Mouse (Mus musculus): ENCODE data around the gene Crhr2. TPM values are rescaled to one million over a fixed set of nuclear protein-coding genes. Genes with fewer than 3 reads are reported as not detected.

The Crhr2 gene
- polyA plus RNA-seq, 1 experiment from 2014 or later: not detected

DNA sequence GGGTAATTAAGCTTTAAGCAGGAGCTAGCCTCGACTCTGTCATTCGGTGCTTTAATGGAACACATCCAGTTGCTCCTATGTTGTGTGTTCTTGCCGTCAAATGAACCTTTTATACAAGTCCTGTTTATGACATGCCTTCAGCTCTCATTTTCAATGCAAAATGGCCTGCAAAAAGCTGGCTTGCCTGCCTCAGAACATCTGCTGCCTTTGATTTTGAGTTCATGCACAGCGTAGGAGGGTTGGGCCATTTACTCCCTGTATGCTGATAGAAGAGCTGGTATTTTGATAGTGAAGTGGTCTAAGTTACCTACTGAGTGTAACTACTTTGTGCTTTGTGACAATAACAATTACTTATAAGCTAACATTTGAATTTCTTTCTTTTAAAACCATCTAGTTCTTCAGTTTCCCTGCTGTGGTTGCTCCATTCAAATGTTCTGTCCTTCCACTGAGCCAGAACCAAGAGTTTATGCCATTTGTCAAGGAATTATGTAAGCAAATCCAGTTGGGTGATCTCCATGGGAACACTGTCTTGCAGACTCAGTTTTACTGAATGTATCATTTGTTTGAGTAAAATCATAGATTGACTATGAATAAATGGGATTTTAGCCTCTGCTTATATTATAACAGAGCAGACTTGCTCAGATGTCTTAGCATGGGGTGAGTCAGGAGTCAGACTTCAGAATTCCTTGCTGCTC is 56.1 kb downstream of the Crhr2 start:
- Histone ChIP-seq H3K36me3 (ENCODE audit: control insufficient read depth, insufficient read depth, low read length) (peaks cover 21% of the 10 kb centered on the region), H3K4me2 (ENCODE audit: low read depth, severe bottlenecking) (no peak overlapping the region), H3K9ac (ENCODE audit: low read length) (no peak overlapping the region), H3K4me3 (ENCODE audit: low read depth, low read length) (no peak overlapping the region), H3K4me1 (ENCODE audit: control insufficient read depth, insufficient read depth, low read length) (no peaks in the 10 kb centered on the region), H3K27me3 (ENCODE audit: control insufficient read depth, insufficient read depth, low read length) (no peaks in the 10 kb centered on the region), H3K27ac (replicated peaks; ENCODE audit: low read depth, low read length) (no peak overlapping the region), H3K9me3 (ENCODE audit: control insufficient read depth, low read length) (no peaks in the 10 kb centered on the region)
- 84% methylated on average over 4 of the region's 4 CpGs for WGBS
- ATAC-seq (ENCODE audit: insufficient number of reproducible peaks, low FRiP score, low TSS enrichment, low read depth) (no peak), DNase-seq (ENCODE audit: low spot score) (no peak)

DNA sequence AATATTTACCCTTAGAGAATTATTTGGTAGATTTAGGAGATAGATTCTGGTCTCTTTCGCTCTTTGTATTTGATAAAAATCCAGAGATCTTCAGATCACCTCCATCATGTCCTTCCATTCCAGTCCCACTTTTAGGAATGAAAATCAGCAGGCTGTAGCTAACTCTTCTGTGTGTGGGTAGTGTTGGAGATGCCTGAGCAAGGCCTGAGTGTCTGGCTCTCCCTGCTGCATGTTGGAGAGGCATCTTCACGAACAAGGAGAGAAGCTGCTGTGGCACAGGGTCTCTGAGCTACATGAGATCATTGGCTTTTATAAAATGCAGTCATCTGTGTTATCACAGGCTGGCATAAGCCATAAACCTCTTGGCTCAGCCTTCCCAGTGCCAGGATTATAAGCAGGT is 66.9 kb downstream of the Crhr2 start:
- H3K4me1 ChIP-seq (ENCODE audit: control insufficient read depth, insufficient read depth, low read length): no peaks in the 10 kb centered on the region
- no peak for ATAC-seq (ENCODE audit: insufficient number of reproducible peaks, low FRiP score, low TSS enrichment, low read depth)
- WGBS: 95% methylated on average over 2 of the region's 2 CpGs

DNA sequence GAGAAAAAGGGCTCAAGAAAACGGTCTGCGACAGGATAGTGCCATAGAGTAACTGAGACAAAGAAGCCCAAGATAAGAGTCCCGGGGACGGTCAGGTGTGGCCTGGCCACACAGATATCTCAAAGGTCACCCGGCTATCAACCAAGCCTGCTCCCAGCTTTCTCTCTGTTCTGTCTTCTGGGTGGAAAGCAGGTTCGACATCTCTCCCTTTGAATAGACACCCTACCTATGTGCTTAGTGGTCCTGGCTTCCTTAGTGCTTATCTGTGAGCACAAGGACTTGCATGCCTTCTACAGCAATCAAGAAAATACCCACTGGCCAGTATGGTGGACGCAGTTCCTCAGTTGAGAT is 68.4 kb downstream of the Crhr2 start:
- no peaks in the 10 kb centered on the region for H3K27me3 ChIP-seq (ENCODE audit: control insufficient read depth, insufficient read depth, low read length)
- peaks cover 4% of the 10 kb centered on the region; the same call in 1 of the 2 replicates for H3K36me3 ChIP-seq (ENCODE audit: control insufficient read depth, insufficient read depth, low read length)
- H3K9ac ChIP-seq (ENCODE audit: low read length): no peak overlapping the region
- no peak overlapping the region for H3K4me2 ChIP-seq (ENCODE audit: low read depth, severe bottlenecking)
- H3K4me3 ChIP-seq (ENCODE audit: low read depth, low read length): no peak overlapping the region
- H3K4me1 ChIP-seq (ENCODE audit: control insufficient read depth, insufficient read depth, low read length): no peaks in the 10 kb centered on the region
- whole genome bisulfite sequencing: 89% methylated on average over 7 of the region's 7 CpGs
- H3K9me3 ChIP-seq (ENCODE audit: control insufficient read depth, low read length): no peaks in the 10 kb centered on the region
- no peak overlapping the region for H3K27ac ChIP-seq (replicated peaks; ENCODE audit: low read depth, low read length)
- ATAC-seq (ENCODE audit: insufficient number of reproducible peaks, low FRiP score, low TSS enrichment, low read depth) (no peak), DNase-seq (ENCODE audit: low spot score) (no peak)

More for the DNA sequence above, 66.9 kb downstream of the Crhr2 start:
- Histone ChIP-seq H3K27ac (replicated peaks; ENCODE audit: low read depth, low read length) (no peak overlapping the region), H3K36me3 (ENCODE audit: control insufficient read depth, insufficient read depth, low read length) (peaks cover 2% of the 10 kb centered on the region; the same call in 1 of the 2 replicates), H3K27me3 (ENCODE audit: control insufficient read depth, insufficient read depth, low read length) (no peaks in the 10 kb centered on the region), H3K9ac (ENCODE audit: low read length) (no peak overlapping the region), H3K4me3 (ENCODE audit: low read depth, low read length) (no peak overlapping the region), H3K4me2 (ENCODE audit: low read depth, severe bottlenecking) (no peak overlapping the region), H3K9me3 (ENCODE audit: control insufficient read depth, low read length) (no peaks in the 10 kb centered on the region)
- no peak for DNase-seq (ENCODE audit: low spot score)

DNA sequence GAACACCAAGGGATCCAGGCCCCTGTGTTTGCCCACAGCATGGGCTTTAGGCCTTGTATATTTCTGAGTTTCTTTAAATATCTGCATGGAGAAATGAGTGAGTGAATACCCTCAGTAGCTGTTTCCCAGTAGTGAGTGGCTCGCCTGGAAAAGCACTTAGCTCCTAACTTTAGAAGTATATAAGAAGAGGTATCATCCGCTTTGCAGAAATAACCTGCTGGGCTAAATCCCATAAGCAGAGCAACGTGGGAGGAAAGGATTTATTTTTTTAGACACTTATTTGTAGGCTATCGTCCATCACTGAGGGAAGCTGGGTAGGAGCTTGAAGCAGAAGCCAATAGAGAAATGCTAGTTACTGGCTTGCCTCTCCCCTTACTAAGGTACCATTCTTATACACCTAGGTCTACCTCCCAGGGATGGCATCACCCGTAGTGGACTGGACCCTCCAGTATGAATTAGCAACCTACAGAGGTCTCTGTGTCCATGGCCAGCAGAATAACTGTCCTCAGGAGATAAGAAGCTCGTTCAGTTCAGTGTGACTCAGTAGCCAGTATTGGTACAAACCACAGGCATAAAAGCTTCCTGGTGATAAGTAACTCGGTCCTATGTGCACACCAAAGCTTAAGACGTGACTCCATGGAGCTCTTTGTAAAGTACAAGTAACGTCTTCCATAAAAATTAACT is 68.9 kb downstream of the Crhr2 start:
- WGBS: 91% methylated on average over 9 of the region's 9 CpGs
- H3K9me3 ChIP-seq (ENCODE audit: control insufficient read depth, low read length): no peaks in the 10 kb centered on the region
- H3K4me1 ChIP-seq (ENCODE audit: control insufficient read depth, insufficient read depth, low read length): no peaks in the 10 kb centered on the region
- H3K4me2 ChIP-seq (ENCODE audit: low read depth, severe bottlenecking): no peak overlapping the region
- H3K36me3 ChIP-seq (ENCODE audit: control insufficient read depth, insufficient read depth, low read length): peaks cover 4% of the 10 kb centered on the region; the same call in 1 of the 2 replicates
- DNase-seq (ENCODE audit: low spot score) (no peak), ATAC-seq (ENCODE audit: insufficient number of reproducible peaks, low FRiP score, low TSS enrichment, low read depth) (no peak)
- no peak overlapping the region for H3K4me3 ChIP-seq (ENCODE audit: low read depth, low read length)
- no peak overlapping the region for H3K27ac ChIP-seq (replicated peaks; ENCODE audit: low read depth, low read length)
- H3K27me3 ChIP-seq (ENCODE audit: control insufficient read depth, insufficient read depth, low read length): no peaks in the 10 kb centered on the region
- no peak overlapping the region for H3K9ac ChIP-seq (ENCODE audit: low read length)

DNA sequence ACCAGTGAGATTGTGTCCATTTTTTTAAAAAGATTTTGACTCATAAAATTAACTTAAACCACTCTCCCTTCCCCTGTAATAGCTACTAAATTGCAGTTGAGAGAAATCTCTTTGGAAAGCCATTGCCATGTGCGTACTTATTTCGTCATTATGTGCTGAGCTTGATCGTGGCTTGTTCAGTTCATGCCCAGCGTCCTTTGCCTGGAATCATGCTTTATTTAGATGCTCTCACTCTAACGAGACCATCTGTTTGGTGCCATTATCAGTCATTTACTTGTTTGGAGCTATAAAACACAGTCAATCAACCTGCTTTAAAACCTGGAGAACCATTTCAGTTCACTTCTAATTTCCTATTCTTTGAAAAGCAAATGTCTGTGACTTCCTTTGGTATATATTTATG is 70.6 kb downstream of the Crhr2 start:
- Histone ChIP-seq H3K27ac (replicated peaks; ENCODE audit: low read depth, low read length) (no peak overlapping the region), H3K4me1 (ENCODE audit: control insufficient read depth, insufficient read depth, low read length) (no peaks in the 10 kb centered on the region), H3K9ac (ENCODE audit: low read length) (no peak overlapping the region), H3K4me2 (ENCODE audit: low read depth, severe bottlenecking) (no peak overlapping the region), H3K36me3 (ENCODE audit: control insufficient read depth, insufficient read depth, low read length) (peaks cover 4% of the 10 kb centered on the region; the same call in 1 of the 2 replicates), H3K4me3 (ENCODE audit: low read depth, low read length) (no peak overlapping the region), H3K9me3 (ENCODE audit: control insufficient read depth, low read length) (no peaks in the 10 kb centered on the region), H3K27me3 (ENCODE audit: control insufficient read depth, insufficient read depth, low read length) (no peaks in the 10 kb centered on the region)
- 69% methylated on average over 5 of the region's 5 CpGs for WGBS
- no peak for ATAC-seq (ENCODE audit: insufficient number of reproducible peaks, low FRiP score, low TSS enrichment, low read depth)
- no peak for DNase-seq (ENCODE audit: low spot score)

DNA sequence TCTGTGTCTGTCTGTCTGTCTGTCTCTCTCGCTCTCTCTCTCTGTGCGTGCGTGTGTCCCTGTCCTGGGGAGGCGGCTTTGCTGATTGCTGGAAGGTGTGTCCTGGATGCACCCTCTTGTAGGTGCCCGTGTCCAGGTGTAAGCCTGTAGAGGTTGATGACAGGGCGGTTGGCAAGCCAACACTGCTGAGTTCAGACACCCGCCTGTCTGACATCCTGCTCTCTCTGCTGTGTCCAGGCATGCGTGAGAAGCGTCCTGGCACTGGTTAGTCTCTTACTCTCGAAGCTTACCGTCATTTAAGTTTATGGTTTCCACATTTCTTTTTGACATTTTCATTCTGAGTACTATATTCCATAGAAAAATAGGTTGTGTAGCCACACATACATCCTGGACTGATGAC is 71.5 kb downstream of the Crhr2 start:
- Histone ChIP-seq H3K27ac (replicated peaks; ENCODE audit: low read depth, low read length) (no peak overlapping the region), H3K4me2 (ENCODE audit: low read depth, severe bottlenecking) (no peak overlapping the region), H3K9ac (ENCODE audit: low read length) (no peak overlapping the region), H3K9me3 (ENCODE audit: control insufficient read depth, low read length) (no peaks in the 10 kb centered on the region), H3K4me1 (ENCODE audit: control insufficient read depth, insufficient read depth, low read length) (no peaks in the 10 kb centered on the region), H3K27me3 (ENCODE audit: control insufficient read depth, insufficient read depth, low read length) (no peaks in the 10 kb centered on the region), H3K4me3 (ENCODE audit: low read depth, low read length) (no peak overlapping the region), H3K36me3 (ENCODE audit: control insufficient read depth, insufficient read depth, low read length) (peaks cover 4% of the 10 kb centered on the region; the same call in 1 of the 2 replicates)
- 89% methylated on average over 11 of the region's 11 CpGs for WGBS
- no peak for DNase-seq (ENCODE audit: low spot score)
- no peak for ATAC-seq (ENCODE audit: insufficient number of reproducible peaks, low FRiP score, low TSS enrichment, low read depth)

DNA sequence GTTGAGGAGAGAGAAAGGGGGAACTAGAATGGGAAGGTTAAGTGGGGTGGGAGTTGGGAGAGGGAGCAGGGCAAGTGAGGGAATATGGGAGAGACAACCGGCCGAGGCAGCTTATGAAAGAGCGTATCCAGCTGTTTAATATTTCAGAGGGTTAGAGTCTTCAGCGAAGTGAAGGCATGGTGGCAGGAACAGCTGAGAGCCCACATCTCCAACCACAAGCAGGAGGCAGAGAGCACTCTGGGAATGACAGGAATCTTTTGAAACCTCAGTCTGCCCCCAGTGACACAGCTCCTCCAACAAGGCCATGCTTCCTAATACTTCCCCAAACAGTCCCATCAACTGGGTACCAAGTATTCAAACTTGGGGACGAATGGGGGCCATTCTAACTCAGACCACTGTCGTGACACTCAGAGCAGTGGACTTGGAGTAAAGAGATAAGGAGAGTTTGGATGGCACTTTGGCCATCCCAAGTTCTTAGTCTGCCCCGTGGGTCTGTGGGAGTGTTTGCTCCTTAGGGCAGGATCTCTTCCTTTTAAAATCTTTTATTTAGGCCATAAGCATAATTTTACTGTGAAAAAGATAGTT is 72.5 kb downstream of the Crhr2 start:
- no peak for DNase-seq (ENCODE audit: low spot score)
- no peak for ATAC-seq (ENCODE audit: insufficient number of reproducible peaks, low FRiP score, low TSS enrichment, low read depth)
- H3K4me3 ChIP-seq (ENCODE audit: low read depth, low read length): no peak overlapping the region
- no peaks in the 10 kb centered on the region for H3K9me3 ChIP-seq (ENCODE audit: control insufficient read depth, low read length)
- no peaks in the 10 kb centered on the region for H3K27me3 ChIP-seq (ENCODE audit: control insufficient read depth, insufficient read depth, low read length)
- H3K4me1 ChIP-seq (ENCODE audit: control insufficient read depth, insufficient read depth, low read length): no peaks in the 10 kb centered on the region
- no peak overlapping the region for H3K4me2 ChIP-seq (ENCODE audit: low read depth, severe bottlenecking)
- no peak overlapping the region for H3K27ac ChIP-seq (replicated peaks; ENCODE audit: low read depth, low read length)
- H3K36me3 ChIP-seq (ENCODE audit: control insufficient read depth, insufficient read depth, low read length): peaks cover 2% of the 10 kb centered on the region; the same call in 1 of the 2 replicates
- WGBS: 82% methylated on average over 7 of the region's 7 CpGs
- no peak overlapping the region for H3K9ac ChIP-seq (ENCODE audit: low read length)

DNA sequence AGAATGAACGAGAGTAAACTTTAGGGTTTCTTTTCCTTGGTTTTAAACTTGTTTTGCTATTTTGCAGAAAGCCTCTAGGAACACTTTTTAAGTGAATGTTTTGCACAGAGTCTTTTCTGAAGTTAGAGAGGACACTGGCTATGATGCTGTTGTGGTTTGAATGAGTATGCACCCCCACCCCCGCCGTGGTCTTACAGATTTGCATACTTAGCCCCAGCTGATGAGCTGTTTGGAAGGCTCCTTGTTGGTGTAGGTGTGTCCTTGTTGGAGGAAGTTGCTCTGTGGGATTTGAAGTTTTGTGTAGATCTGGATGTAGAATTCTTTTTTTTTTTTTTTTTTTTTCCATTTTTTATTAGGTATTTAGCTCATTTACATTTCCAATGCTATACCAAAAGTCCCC is 75.4 kb downstream of the Crhr2 start:
- Histone ChIP-seq H3K9me3 (ENCODE audit: control insufficient read depth, low read length) (no peaks in the 10 kb centered on the region), H3K4me1 (ENCODE audit: control insufficient read depth, insufficient read depth, low read length) (no peaks in the 10 kb centered on the region), H3K27me3 (ENCODE audit: control insufficient read depth, insufficient read depth, low read length) (no peaks in the 10 kb centered on the region), H3K4me2 (ENCODE audit: low read depth, severe bottlenecking) (no peak overlapping the region), H3K36me3 (ENCODE audit: control insufficient read depth, insufficient read depth, low read length) (peaks cover 8% of the 10 kb centered on the region; the same call in 1 of the 2 replicates), H3K4me3 (ENCODE audit: low read depth, low read length) (no peak overlapping the region), H3K27ac (replicated peaks; ENCODE audit: low read depth, low read length) (no peak overlapping the region), H3K9ac (ENCODE audit: low read length) (no peak overlapping the region)
- DNase-seq (ENCODE audit: low spot score) (no peak), ATAC-seq (ENCODE audit: insufficient number of reproducible peaks, low FRiP score, low TSS enrichment, low read depth) (no peak)
- 88% methylated on average over 3 of the region's 3 CpGs for WGBS

Measured in limb, embryonic 11.5 days (tissue).